Mouse (Mus musculus) adrenal gland (tissue): ENCODE results near the gene Alkbh4.
"Not testable (repeated sequence)": the region's sequence is repeated elsewhere in the genome, so short reads cannot be mapped to it uniquely, and the experiment has no call there.

ENCODE experiments used
- intact Hi-C: fragments of 180-260 bp; cut with DNase I; formaldehyde crosslinking; loops from one replicate; pipeline ENCODE4 v1.15.1; 2025

The Alkbh4 gene

GRCm38 (mm10) chr5:136140057-136140482 is 4.1 kb downstream of the Alkbh4 start:
- intact Hi-C loops, result no loop called here

- intact Hi-C loops, result no loop called here
Observed at GRCm38 (mm10) chr5:136142746-136143145, 6.8 kb downstream of the Alkbh4 start.

- intact Hi-C loops, result no loop called here
Observed at GRCm38 (mm10) chr5:136143161-136143755, 7.3 kb downstream of the Alkbh4 start.

GRCm38 (mm10) chr5:136144606-136145430 is 8.9 kb downstream of the Alkbh4 start:
- intact Hi-C loops, result no loop called here

- intact Hi-C loops, result no loop called here
Observed at GRCm38 (mm10) chr5:136146936-136147335, 11.0 kb downstream of the Alkbh4 start.

- intact Hi-C loops, result no loop called here
Observed at GRCm38 (mm10) chr5:136147704-136148103, 11.8 kb downstream of the Alkbh4 start.

- intact Hi-C loops, result not testable (repeated sequence)
Observed at GRCm38 (mm10) chr5:136149134-136149576, 13.2 kb downstream of the Alkbh4 start.

- intact Hi-C loops, result no loop called here
Observed at GRCm38 (mm10) chr5:136152365-136152764, 16.4 kb downstream of the Alkbh4 start.

- intact Hi-C loops, result no loop called here
Observed at GRCm38 (mm10) chr5:136155399-136155798, 19.5 kb downstream of the Alkbh4 start.

- intact Hi-C loops, result not testable (repeated sequence)
Observed at GRCm38 (mm10) chr5:136160084-136160483, 24.1 kb downstream of the Alkbh4 start.

GRCm38 (mm10) chr5:136163807-136164474 is 28.0 kb downstream of the Alkbh4 start:
- intact Hi-C loops, result no loop called here

GRCm38 (mm10) chr5:136165246-136165645 is 29.3 kb downstream of the Alkbh4 start:
- intact Hi-C loops, result no loop called here

GRCm38 (mm10) chr5:136167296-136167695 is 31.4 kb downstream of the Alkbh4 start:
- intact Hi-C loops, result no loop called here

- intact Hi-C loops, result no loop called here
Observed at GRCm38 (mm10) chr5:136168071-136168470, 32.1 kb downstream of the Alkbh4 start.

GRCm38 (mm10) chr5:136169626-136170511 is 33.9 kb downstream of the Alkbh4 start:
- intact Hi-C loops, result no loop called here

GRCm38 (mm10) chr5:136170512-136171362 is 34.8 kb downstream of the Alkbh4 start, which contains the start of gene Orai2:
Gene Orai2, minus strand, starts transcription at chr5:136170713.
- intact Hi-C loops, result no loop called here

- intact Hi-C loops, result no loop called here
Observed at GRCm38 (mm10) chr5:136171363-136172341, 35.7 kb downstream of the Alkbh4 start.

- intact Hi-C loops, result no loop called here
Observed at GRCm38 (mm10) chr5:136172939-136173338, 37.0 kb downstream of the Alkbh4 start.
